Mouse (Mus musculus): Measurements from ENCODE around the gene Cntn1. TPM values are rescaled to one million over a fixed set of nuclear protein-coding genes. Genes with fewer than 3 reads are reported as not detected.

Cntn1 gene
- polyA plus RNA-seq (2014; fragmentation: Nextera tagmentation; extraction: Ambion mirVana): 3.3 and 4.0 TPM in 2 replicates

DNA sequence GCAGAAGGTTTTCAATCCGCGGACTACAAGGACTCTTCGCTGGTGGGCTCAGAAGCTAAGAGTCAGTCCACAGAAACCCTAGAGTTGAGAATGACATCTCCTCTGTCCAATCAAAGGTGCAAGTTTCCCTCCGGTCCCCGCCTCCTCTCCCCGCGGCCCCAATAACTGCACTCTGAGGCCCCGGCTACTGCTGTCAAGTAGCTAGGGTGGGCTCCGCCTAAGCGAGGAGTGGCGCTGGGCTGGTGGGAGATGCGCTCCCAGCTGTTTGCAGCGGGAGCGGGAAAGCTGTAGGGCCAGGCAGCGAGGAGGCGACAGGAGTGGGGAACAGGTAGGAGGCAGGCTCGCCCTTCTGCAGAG lies at the start of gene Cntn1:
Cntn1 (plus strand) TSS at position 170 of the 357 bp plus-strand sequence.
- no peaks in the 10 kb centered on the region; the same call in 1 of the 2 replicates for H3K27me3 ChIP-seq (ENCODE audit: control insufficient read depth, insufficient read depth, low read length)
- H3K4me3 ChIP-seq (ENCODE audit: low read depth, low read length): peak within 1 kb of the TSS; percentile 53
- no peaks in the 10 kb centered on the region for H3K9me3 ChIP-seq (replicated peaks; ENCODE audit: control insufficient read depth, low read length)
- no peaks in the 10 kb centered on the region for H3K36me3 ChIP-seq (replicated peaks; ENCODE audit: control insufficient read depth, insufficient read depth, low read depth, low read length)
- H3K27ac ChIP-seq (replicated peaks; ENCODE audit: low read depth, low read length): no peak within 1 kb of the TSS
- H3K4me2 ChIP-seq (ENCODE audit: low read depth, low read length): peak within 1 kb of the TSS; percentile 98
- ATAC-seq (replicated peaks; ENCODE audit: insufficient number of reproducible peaks, low FRiP score, low TSS enrichment, low read depth) (peak; percentile 98), DNase-seq (ENCODE audit: low spot score) (peak; percentile 89)
- H3K4me1 ChIP-seq (ENCODE audit: control insufficient read depth, insufficient read depth, low read length): no peaks in the 10 kb centered on the region; the same call in 1 of the 2 replicates
- WGBS: 2% methylated on average over 17 of the region's 17 CpGs
- H3K9ac ChIP-seq (replicated peaks; ENCODE audit: low read length): peak within 1 kb of the TSS; percentile 37

GRCm38 (mm10) chr15:92001431-92001830 lies 49.5 kb upstream of the Cntn1 start:
- Histone ChIP-seq H3K4me1 (ENCODE audit: control insufficient read depth, insufficient read depth, low read length) (no peaks in the 10 kb centered on the region), H3K4me2 (ENCODE audit: low read depth, low read length) (no peak overlapping the region), H3K27ac (replicated peaks; ENCODE audit: low read depth, low read length) (no peak overlapping the region), H3K4me3 (ENCODE audit: low read depth, low read length) (no peak overlapping the region), H3K9me3 (replicated peaks; ENCODE audit: control insufficient read depth, low read length) (no peaks in the 10 kb centered on the region), H3K9ac (replicated peaks; ENCODE audit: low read length) (no peak overlapping the region), H3K36me3 (replicated peaks; ENCODE audit: control insufficient read depth, insufficient read depth, low read depth, low read length) (no peaks in the 10 kb centered on the region), H3K27me3 (ENCODE audit: control insufficient read depth, insufficient read depth, low read length) (no peaks in the 10 kb centered on the region)
- ATAC-seq (replicated peaks; ENCODE audit: insufficient number of reproducible peaks, low FRiP score, low TSS enrichment, low read depth) (no peak), DNase-seq (ENCODE audit: low spot score) (no peak)
- 68% methylated on average over 3 of the region's 3 CpGs for WGBS

DNA sequence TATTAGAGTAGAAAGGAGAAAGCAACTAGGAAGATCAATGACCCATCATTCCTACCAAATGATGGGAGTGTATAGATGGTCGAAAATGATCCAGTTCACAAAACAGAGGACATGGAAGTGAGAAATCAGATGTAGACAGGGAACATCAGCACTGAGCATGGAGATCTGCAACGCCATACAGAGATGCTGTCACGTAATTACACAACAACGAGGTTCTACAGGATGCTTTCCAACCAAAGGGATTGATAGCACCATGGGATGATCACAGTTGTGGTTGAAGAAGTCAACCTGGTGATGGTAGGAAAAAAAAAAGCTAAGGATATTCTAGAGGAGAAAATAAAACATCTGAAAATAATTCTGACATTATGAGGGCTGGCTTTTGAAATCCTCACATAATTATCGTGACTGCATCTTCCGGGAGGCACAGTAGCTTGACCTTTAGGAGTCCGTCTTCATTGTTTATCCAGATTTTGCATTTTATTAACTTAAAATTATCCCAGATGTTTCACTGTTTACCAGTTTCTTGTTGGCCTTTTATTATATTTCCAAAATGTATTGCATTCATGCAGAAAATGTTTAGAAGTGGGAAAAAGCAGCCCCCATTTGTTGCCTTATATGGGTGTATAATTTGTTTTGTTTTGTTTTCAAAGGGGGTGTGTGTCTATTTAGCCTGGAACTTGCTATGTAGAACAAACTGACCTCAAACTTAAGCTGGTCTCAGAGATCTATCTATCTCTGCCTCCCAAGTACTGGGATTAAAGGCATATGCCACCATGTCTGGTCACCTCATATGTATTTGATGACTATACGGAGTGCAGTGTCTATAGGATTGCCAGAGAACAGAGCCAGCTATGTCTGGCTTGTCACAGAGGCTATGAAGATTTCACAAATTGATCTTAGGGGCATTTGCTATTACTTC lies 38.5 kb upstream of the Cntn1 start:
- Histone ChIP-seq H3K4me2 (ENCODE audit: low read depth, low read length) (no peak overlapping the region), H3K36me3 (replicated peaks; ENCODE audit: control insufficient read depth, insufficient read depth, low read depth, low read length) (no peaks in the 10 kb centered on the region), H3K9me3 (replicated peaks; ENCODE audit: control insufficient read depth, low read length) (no peaks in the 10 kb centered on the region), H3K27ac (replicated peaks; ENCODE audit: low read depth, low read length) (no peak overlapping the region), H3K4me3 (ENCODE audit: low read depth, low read length) (no peak overlapping the region), H3K4me1 (ENCODE audit: control insufficient read depth, insufficient read depth, low read length) (no peaks in the 10 kb centered on the region), H3K27me3 (ENCODE audit: control insufficient read depth, insufficient read depth, low read length) (no peaks in the 10 kb centered on the region), H3K9ac (replicated peaks; ENCODE audit: low read length) (no peak overlapping the region)
- no peak for ATAC-seq (replicated peaks; ENCODE audit: insufficient number of reproducible peaks, low FRiP score, low TSS enrichment, low read depth)
- WGBS: 80% methylated on average over 8 of the region's 8 CpGs
- no peak for DNase-seq (ENCODE audit: low spot score)

GRCm38 (mm10) chr15:92034111-92034510 lies 16.9 kb upstream of the Cntn1 start:
- ATAC-seq (replicated peaks; ENCODE audit: insufficient number of reproducible peaks, low FRiP score, low TSS enrichment, low read depth): no peak
- 83% methylated on average over 1 of the region's 1 CpGs for WGBS

GRCm38 (mm10) chr15:92042538-92042937 lies 8.4 kb upstream of the Cntn1 start:
- 92% methylated on average over 5 of the region's 5 CpGs for WGBS
- H3K9ac ChIP-seq (replicated peaks; ENCODE audit: low read length): no peak overlapping the region
- no peaks in the 10 kb centered on the region for H3K4me1 ChIP-seq (ENCODE audit: control insufficient read depth, insufficient read depth, low read length)
- no peak for ATAC-seq (replicated peaks; ENCODE audit: insufficient number of reproducible peaks, low FRiP score, low TSS enrichment, low read depth)
- no peaks in the 10 kb centered on the region for H3K36me3 ChIP-seq (replicated peaks; ENCODE audit: control insufficient read depth, insufficient read depth, low read depth, low read length)
- H3K4me2 ChIP-seq (ENCODE audit: low read depth, low read length): no peak overlapping the region
- H3K27ac ChIP-seq (replicated peaks; ENCODE audit: low read depth, low read length): no peak overlapping the region
- H3K4me3 ChIP-seq (ENCODE audit: low read depth, low read length): no peak overlapping the region
- no peaks in the 10 kb centered on the region for H3K27me3 ChIP-seq (ENCODE audit: control insufficient read depth, insufficient read depth, low read length)
- H3K9me3 ChIP-seq (replicated peaks; ENCODE audit: control insufficient read depth, low read length): no peaks in the 10 kb centered on the region
- DNase-seq (ENCODE audit: low spot score): no peak

More at GRCm38 (mm10) chr15:92034111-92034510, 16.9 kb upstream of the Cntn1 start:
- no peak overlapping the region for H3K27ac ChIP-seq (replicated peaks; ENCODE audit: low read depth, low read length)
- DNase-seq (ENCODE audit: low spot score): no peak
- no peaks in the 10 kb centered on the region for H3K9me3 ChIP-seq (replicated peaks; ENCODE audit: control insufficient read depth, low read length)
- H3K4me3 ChIP-seq (ENCODE audit: low read depth, low read length): no peak overlapping the region
- no peaks in the 10 kb centered on the region for H3K27me3 ChIP-seq (ENCODE audit: control insufficient read depth, insufficient read depth, low read length)
- H3K9ac ChIP-seq (replicated peaks; ENCODE audit: low read length): no peak overlapping the region
- H3K36me3 ChIP-seq (replicated peaks; ENCODE audit: control insufficient read depth, insufficient read depth, low read depth, low read length): no peaks in the 10 kb centered on the region
- no peak overlapping the region for H3K4me2 ChIP-seq (ENCODE audit: low read depth, low read length)
- no peaks in the 10 kb centered on the region for H3K4me1 ChIP-seq (ENCODE audit: control insufficient read depth, insufficient read depth, low read length)

- Histone ChIP-seq H3K27ac (replicated peaks; ENCODE audit: low read depth, low read length) (no peak overlapping the region), H3K9me3 (replicated peaks; ENCODE audit: control insufficient read depth, low read length) (no peaks in the 10 kb centered on the region), H3K4me2 (ENCODE audit: low read depth, low read length) (no peak overlapping the region), H3K4me1 (ENCODE audit: control insufficient read depth, insufficient read depth, low read length) (no peaks in the 10 kb centered on the region), H3K27me3 (ENCODE audit: control insufficient read depth, insufficient read depth, low read length) (no peaks in the 10 kb centered on the region), H3K4me3 (ENCODE audit: low read depth, low read length) (no peak overlapping the region), H3K9ac (replicated peaks; ENCODE audit: low read length) (no peak overlapping the region), H3K36me3 (replicated peaks; ENCODE audit: control insufficient read depth, insufficient read depth, low read depth, low read length) (no peaks in the 10 kb centered on the region)
- no peak for ATAC-seq (replicated peaks; ENCODE audit: insufficient number of reproducible peaks, low FRiP score, low TSS enrichment, low read depth)
- DNase-seq (ENCODE audit: low spot score): no peak
- 77% methylated on average over 8 of the region's 8 CpGs for WGBS
These were observed 4.9 kb upstream of the Cntn1 start for GRCm38 (mm10) chr15:92046042-92046441.

GRCm38 (mm10) chr15:92048031-92048430 lies 2.9 kb upstream of the Cntn1 start:
- H3K9me3 ChIP-seq (replicated peaks; ENCODE audit: control insufficient read depth, low read length): no peaks in the 10 kb centered on the region
- ATAC-seq (replicated peaks; ENCODE audit: insufficient number of reproducible peaks, low FRiP score, low TSS enrichment, low read depth): no peak
- H3K4me1 ChIP-seq (ENCODE audit: control insufficient read depth, insufficient read depth, low read length): no peaks in the 10 kb centered on the region; the same call in 1 of the 2 replicates
- H3K36me3 ChIP-seq (replicated peaks; ENCODE audit: control insufficient read depth, insufficient read depth, low read depth, low read length): no peaks in the 10 kb centered on the region
- whole genome bisulfite sequencing: 75% methylated on average over 4 of the region's 4 CpGs
- no peak overlapping the region for H3K9ac ChIP-seq (replicated peaks; ENCODE audit: low read length)
- no peak overlapping the region for H3K27ac ChIP-seq (replicated peaks; ENCODE audit: low read depth, low read length)
- no peak overlapping the region for H3K4me2 ChIP-seq (ENCODE audit: low read depth, low read length)
- no peak overlapping the region for H3K4me3 ChIP-seq (ENCODE audit: low read depth, low read length)
- no peaks in the 10 kb centered on the region; the same call in 1 of the 2 replicates for H3K27me3 ChIP-seq (ENCODE audit: control insufficient read depth, insufficient read depth, low read length)
- no peak for DNase-seq (ENCODE audit: low spot score)

DNA sequence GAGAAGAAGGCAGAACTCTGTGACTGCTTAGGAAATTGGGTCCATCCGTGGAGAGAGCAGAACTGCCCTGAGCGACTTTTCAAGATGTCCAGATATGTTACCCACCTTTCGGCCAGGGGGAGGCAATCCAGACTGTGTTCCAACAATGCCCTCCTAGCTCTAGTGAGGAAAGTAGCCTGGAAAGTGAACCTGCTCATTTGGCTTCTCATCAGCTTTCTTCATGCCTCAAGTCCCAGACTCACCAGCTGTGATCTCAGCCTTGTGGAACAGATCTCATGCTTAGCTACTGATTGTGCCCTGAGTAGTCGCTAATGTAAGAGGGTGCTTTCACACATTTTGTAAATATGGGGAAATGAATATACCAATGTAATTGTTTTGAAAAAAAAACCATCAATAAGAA lies 2.4 kb upstream of the Cntn1 start:
- Histone ChIP-seq H3K4me2 (ENCODE audit: low read depth, low read length) (no peak overlapping the region), H3K4me3 (ENCODE audit: low read depth, low read length) (no peak overlapping the region), H3K9me3 (replicated peaks; ENCODE audit: control insufficient read depth, low read length) (no peaks in the 10 kb centered on the region), H3K4me1 (ENCODE audit: control insufficient read depth, insufficient read depth, low read length) (no peaks in the 10 kb centered on the region; the same call in 1 of the 2 replicates), H3K27me3 (ENCODE audit: control insufficient read depth, insufficient read depth, low read length) (no peaks in the 10 kb centered on the region; the same call in 1 of the 2 replicates), H3K36me3 (replicated peaks; ENCODE audit: control insufficient read depth, insufficient read depth, low read depth, low read length) (no peaks in the 10 kb centered on the region), H3K9ac (replicated peaks; ENCODE audit: low read length) (no peak overlapping the region), H3K27ac (replicated peaks; ENCODE audit: low read depth, low read length) (no peak overlapping the region)
- DNase-seq (ENCODE audit: low spot score): no peak
- 87% methylated on average over 4 of the region's 4 CpGs for WGBS
- ATAC-seq (replicated peaks; ENCODE audit: insufficient number of reproducible peaks, low FRiP score, low TSS enrichment, low read depth): no peak
